Mouse (Mus musculus) heart, postnatal 10 days (tissue): ENCODE results near the gene C1qtnf1. TPM values are rescaled to one million over a fixed set of nuclear protein-coding genes. Genes with fewer than 3 reads are reported as not detected.
"Not testable (repeated sequence)": the region's sequence is repeated elsewhere in the genome, so short reads cannot be mapped to it uniquely, and the experiment has no call there.

Source experiments
- DNase-seq, 2 experiments: peaks; one replicate each; pipeline ENCODE4 v3.0.0; 2021
- intact Hi-C: fragments of 180-260 bp; cut with DNase I; formaldehyde crosslinking; loops from one replicate; pipeline ENCODE4 v1.15.1; 2025
- total RNA-seq, 2 experiments: library from RNA; stranded (reverse); gene quantifications; 2 replicates each; pipeline ENCODE4 v1.2.3; 2021

The C1qtnf1 gene
- 10 to 100 TPM; 38.0 to 38.4 TPM for total RNA-seq

- intact Hi-C loops = no loop called here
- DNase-seq = peak; percentile 67 to 68
Observed at GRCm38 (mm10) chr11:118427986-118428385, at the start of gene C1qtnf1. TSS of gene C1qtnf1 (plus strand) at chr11:118428203.

- intact Hi-C loops = loop anchor here (1.0 to 10.0 kb wide), 2 partner anchors 61 to 294 kb away; no protein-coding TSS in a partner anchor
- DNase-seq = no peak
Observed at GRCm38 (mm10) chr11:118378656-118379055, 49.3 kb upstream of the C1qtnf1 start.

- intact Hi-C loops = loop anchor here (1.0 to 10.0 kb wide), 2 partner anchors 62 to 295 kb away; no protein-coding TSS in a partner anchor
- peak; percentile 90 to 96 for DNase-seq
Observed at GRCm38 (mm10) chr11:118379251-118380009, 48.6 kb upstream of the C1qtnf1 start.

GRCm38 (mm10) chr11:118387816-118388215 is 40.2 kb upstream of the C1qtnf1 start:
- intact Hi-C loops, DNase-seq: not testable (repeated sequence)

GRCm38 (mm10) chr11:118393991-118394390 is 34.0 kb upstream of the C1qtnf1 start:
- no peak for DNase-seq
- intact Hi-C loops = no loop called here

GRCm38 (mm10) chr11:118394538-118394937 is 33.5 kb upstream of the C1qtnf1 start:
- DNase-seq = no peak
- intact Hi-C loops = no loop called here

GRCm38 (mm10) chr11:118397806-118398530 is 30.0 kb upstream of the C1qtnf1 start:
- intact Hi-C loops = no loop called here
- DNase-seq = no peak

GRCm38 (mm10) chr11:118399891-118400565 is 28.0 kb upstream of the C1qtnf1 start:
- DNase-seq = no peak
- intact Hi-C loops = loop anchor here (10.0 kb wide), 1 partner anchor 315 kb away; no protein-coding TSS in a partner anchor

GRCm38 (mm10) chr11:118400566-118400936 is 27.5 kb upstream of the C1qtnf1 start:
- peak; percentile 60 to 61 for DNase-seq
- intact Hi-C loops = loop anchor here (10.0 kb wide), 1 partner anchor 316 kb away; no protein-coding TSS in a partner anchor

GRCm38 (mm10) chr11:118401195-118401594 is 26.8 kb upstream of the C1qtnf1 start:
- intact Hi-C loops = loop anchor here (10.0 kb wide), 1 partner anchor 316 kb away; no protein-coding TSS in a partner anchor
- DNase-seq = no peak

- intact Hi-C loops = loop anchor here (10.0 kb wide), 1 partner anchor 317 kb away; no protein-coding TSS in a partner anchor
- DNase-seq = peak; percentile 79 to 80
Observed at GRCm38 (mm10) chr11:118401760-118402280, 26.2 kb upstream of the C1qtnf1 start, which contains the start of gene Lgals3bp. TSS of gene Lgals3bp (minus strand) at chr11:118402092.

GRCm38 (mm10) chr11:118403183-118403582 is 24.8 kb upstream of the C1qtnf1 start:
- no peak for DNase-seq
- intact Hi-C loops = loop anchor here (10.0 kb wide), 1 partner anchor 318 kb away; no protein-coding TSS in a partner anchor

GRCm38 (mm10) chr11:118403951-118404899 is 23.8 kb upstream of the C1qtnf1 start:
- intact Hi-C loops = loop anchor here (10.0 kb wide), 1 partner anchor 319 kb away; no protein-coding TSS in a partner anchor
- no peak for DNase-seq

- DNase-seq = no peak
- intact Hi-C loops = loop anchor here (10.0 kb wide), 1 partner anchor 321 kb away; no protein-coding TSS in a partner anchor
Observed at GRCm38 (mm10) chr11:118405311-118405710, 22.7 kb upstream of the C1qtnf1 start.

- intact Hi-C loops = loop anchor here (10.0 kb wide), 1 partner anchor 322 kb away; no protein-coding TSS in a partner anchor
Observed at GRCm38 (mm10) chr11:118406521-118406920, 21.5 kb upstream of the C1qtnf1 start.

GRCm38 (mm10) chr11:118407318-118407910 is 20.6 kb upstream of the C1qtnf1 start:
- intact Hi-C loops = loop anchor here (10.0 kb wide), 1 partner anchor 323 kb away; no protein-coding TSS in a partner anchor
- DNase-seq = peak; percentile 54 to 75

More at GRCm38 (mm10) chr11:118406521-118406920, 21.5 kb upstream of the C1qtnf1 start:
- DNase-seq = no peak

GRCm38 (mm10) chr11:118408051-118408740 is 19.8 kb upstream of the C1qtnf1 start:
- DNase-seq = no peak
- intact Hi-C loops = loop anchor here (10.0 kb wide), 1 partner anchor 323 kb away; no protein-coding TSS in a partner anchor
